Mouse (Mus musculus) adrenal gland, adult 10 weeks (tissue): ENCODE data around the gene Gm6465. TPM values are rescaled to one million over a fixed set of nuclear protein-coding genes. Genes with fewer than 3 reads are reported as not detected.

Experiments
- polyA plus RNA-seq: library from polyadenylated mRNA; stranded (reverse); fragments of 350-450 nt; fragmentation: Illumina TruSeq; extraction: RNeasy Lipid Tissue Mini Kit (QIAGEN cat#74804); gene quantifications from one replicate; pipeline ENCODE4 v1.2.3, GENCODE M21; 2014; ENCODE audit warnings: low read depth, low replicate concordance

The Gm6465 gene
- not detected for polyA plus RNA-seq

GRCm38 (mm10) chr5:11845239-11845638 lies at the start of gene Gm6465:
Gene Gm6465, plus strand, starts transcription at chr5:11845539.

Other genes starting within 250 kb of the Gm6465 start
- gene Gm8922, start 163.6 kb upstream of the Gm6465 start, polyA plus RNA-seq = not detected
- gene Gm8926, start 75.0 kb upstream of the Gm6465 start, polyA plus RNA-seq = not detected
- gene 4933402N22Rik, start 72.5 kb downstream of the Gm6465 start, polyA plus RNA-seq = not detected